Mouse (Mus musculus): ENCODE measurements around the gene 6430571L13Rik. TPM values are rescaled to one million over a fixed set of nuclear protein-coding genes. Genes with fewer than 3 reads are reported as not detected.

Gene 6430571L13Rik
- polyA plus RNA-seq, 1 experiment from 2014 or later, result 1.2 TPM

DNA sequence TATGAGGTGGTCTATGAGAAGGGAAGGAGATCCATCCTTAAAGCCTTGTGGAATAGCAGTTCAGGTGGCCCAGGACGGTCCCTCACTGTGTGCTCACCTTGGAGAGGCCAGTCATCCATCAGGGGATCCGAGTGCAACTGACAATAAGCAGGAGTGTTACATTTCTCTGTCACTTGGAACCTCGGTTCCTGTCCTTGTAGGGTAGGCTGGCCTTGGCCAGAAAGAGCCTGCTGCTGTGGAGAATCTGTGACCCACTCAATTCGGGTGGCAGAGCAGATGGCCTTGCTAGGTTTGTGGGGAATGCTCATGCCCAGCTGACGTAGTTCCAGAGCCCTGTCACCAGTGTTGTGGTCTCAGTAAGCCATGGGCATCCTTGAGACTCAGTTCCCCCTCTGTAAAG is 30.8 kb upstream of the 6430571L13Rik start:
- in situ Hi-C loops (cut with MboI; ENCODE audit: low pct_unique_long_range_greater_than_20kb), result loop anchor here (25.0 kb wide), 2 partner anchors 403 to 1122 kb away; partner anchors contain the start of genes Ppm1m and Sema3f
- CTCF ChIA-PET, result interaction anchor here (3.3 kb wide), 1 partner anchor 10 kb away, joined by 23 read pairs; no protein-coding TSS in a partner anchor
- no peak for TF ChIP-seq CTCF (IDR thresholded peaks at IDR 0.05)
- no peaks in the 10 kb centered on the region for H3K27me3 ChIP-seq
- ATAC-seq, result no peak
- no peak for DNase-seq (ENCODE audit: low read depth, low spot score)
- POLR2A ChIA-PET, result no interaction called here

GRCm38 (mm10) chr9:107312811-107313584 is 27.4 kb upstream of the 6430571L13Rik start:
- ChIA-PET POLR2A (interaction anchor here (0.7 to 2.2 kb wide), 4 partner anchors 10 to 19 kb away, joined by 5 to 7 read pairs (median 6); no protein-coding TSS in a partner anchor), CTCF (interaction anchor here (0.9 to 1.3 kb wide), 3 partner anchors 8 to 59 kb away, joined by 3 read pairs; no protein-coding TSS in a partner anchor)
- ATAC-seq (no peak), DNase-seq (ENCODE audit: low read depth, low spot score) (no peak)
- H3K27me3 ChIP-seq, result no peaks in the 10 kb centered on the region
- no peak for TF ChIP-seq CTCF (IDR thresholded peaks at IDR 0.05)
- in situ Hi-C loops (cut with MboI; ENCODE audit: low pct_unique_long_range_greater_than_20kb), result loop anchor here (25.0 kb wide), 2 partner anchors 399 to 1126 kb away; partner anchors contain the start of genes Ppm1m and Sema3f

GRCm38 (mm10) chr9:107313926-107314325 is 26.5 kb upstream of the 6430571L13Rik start:
- no peaks in the 10 kb centered on the region for H3K27me3 ChIP-seq
- no peak for TF ChIP-seq CTCF (IDR thresholded peaks at IDR 0.05)
- POLR2A ChIA-PET, result no interaction called here
- CTCF ChIA-PET, result no interaction called here
- in situ Hi-C loops (cut with MboI; ENCODE audit: low pct_unique_long_range_greater_than_20kb), result loop anchor here (25.0 kb wide), 2 partner anchors 398 to 1127 kb away; partner anchors contain the start of genes Ppm1m and Sema3f
- no peak for DNase-seq (ENCODE audit: low read depth, low spot score)
- ATAC-seq, result no peak

DNA sequence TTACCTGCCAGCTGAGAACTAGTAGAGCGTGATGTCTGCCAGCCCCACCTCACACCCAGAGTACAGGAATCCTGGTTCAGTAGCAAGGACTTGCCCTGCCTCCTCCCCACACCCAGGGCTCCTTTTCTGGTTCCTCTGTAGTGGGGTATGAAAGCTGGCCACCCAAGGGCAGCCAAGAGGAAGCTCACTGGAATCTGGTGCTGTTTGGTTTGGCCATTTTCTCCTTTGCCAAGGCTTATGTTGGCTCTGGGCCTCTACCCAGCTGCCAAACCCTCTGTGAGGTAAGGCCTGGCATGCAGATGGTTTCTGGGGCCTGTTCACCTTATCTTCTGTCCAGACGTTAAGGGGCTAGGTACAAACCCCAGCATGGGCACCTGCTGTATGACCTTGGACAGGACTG is 24.6 kb upstream of the 6430571L13Rik start:
- in situ Hi-C loops (cut with MboI; ENCODE audit: low pct_unique_long_range_greater_than_20kb), result loop anchor here (25.0 kb wide), 2 partner anchors 397 to 1128 kb away; partner anchors contain the start of genes Ppm1m and Sema3f
- DNase-seq (ENCODE audit: low read depth, low spot score) (no peak), ATAC-seq (no peak)
- POLR2A ChIA-PET, result interaction anchor here (0.9 to 5.3 kb wide), 2 partner anchors 19 to 399 kb away, joined by 3 to 32 read pairs; partner anchors contain the start of gene Cish
- no peak for TF ChIP-seq CTCF (IDR thresholded peaks at IDR 0.05)
- H3K27me3 ChIP-seq, result no peaks in the 10 kb centered on the region
- CTCF ChIA-PET, result interaction anchor here (1.2 to 1.4 kb wide), 3 partner anchors 17 to 21 kb away, joined by 3 read pairs; partner anchors contain the start of gene Cish

- no peak for TF ChIP-seq CTCF (IDR thresholded peaks at IDR 0.05)
- ATAC-seq (no peak), DNase-seq (ENCODE audit: low read depth, low spot score) (no peak)
- POLR2A ChIA-PET, result interaction anchor here (2.6 to 6.5 kb wide), 2 partner anchors 14 to 24 kb away, joined by 9 to 54 read pairs; partner anchors contain the start of gene Cish
- in situ Hi-C loops (cut with MboI; ENCODE audit: low pct_unique_long_range_greater_than_20kb), result loop anchor here (25.0 kb wide), 2 partner anchors 390 to 1135 kb away; partner anchors contain the start of genes Ppm1m and Sema3f
- CTCF ChIA-PET, result interaction anchor here (1.3 to 1.7 kb wide), 2 partner anchors 14 to 17 kb away, joined by 4 to 6 read pairs; no protein-coding TSS in a partner anchor
- no peaks in the 10 kb centered on the region for H3K27me3 ChIP-seq
Observed at GRCm38 (mm10) chr9:107322461-107323050, 17.8 kb upstream of the 6430571L13Rik start.

DNA sequence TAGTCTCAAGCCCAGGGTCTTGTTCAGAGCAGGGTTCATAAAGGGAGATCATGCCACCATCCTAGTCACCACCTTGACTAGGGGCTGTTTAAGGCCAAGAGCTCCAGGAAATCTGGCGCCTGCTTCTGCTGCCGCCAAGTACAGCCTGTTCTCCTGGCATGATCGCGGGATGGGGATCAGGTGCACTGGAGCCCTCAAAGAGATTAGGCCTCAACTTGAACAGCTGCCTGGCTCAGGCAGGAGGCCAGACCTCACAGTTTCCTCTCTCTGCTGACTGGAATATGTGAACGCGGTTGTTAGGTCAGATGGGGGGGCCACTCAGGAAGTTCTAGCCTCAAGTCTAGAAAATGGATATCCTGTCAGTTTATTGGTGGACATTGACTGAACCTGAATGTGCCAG is 16.8 kb upstream of the 6430571L13Rik start:
- no peak for ATAC-seq
- TF ChIP-seq CTCF (IDR thresholded peaks at IDR 0.05), result no peak
- in situ Hi-C loops (cut with MboI; ENCODE audit: low pct_unique_long_range_greater_than_20kb), result loop anchor here (25.0 kb wide), 2 partner anchors 389 to 1136 kb away; partner anchors contain the start of genes Ppm1m and Sema3f
- DNase-seq (ENCODE audit: low read depth, low spot score), result no peak
- POLR2A ChIA-PET, result interaction anchor here (1.7 to 6.5 kb wide), 4 partner anchors 15 to 25 kb away, joined by 7 to 54 read pairs (median 10); partner anchors contain the start of gene Cish
- CTCF ChIA-PET, result interaction anchor here (1.7 to 2.9 kb wide), 3 partner anchors 13 to 27 kb away, joined by 6 to 15 read pairs (median 13); partner anchors contain the start of gene Cish
- no peaks in the 10 kb centered on the region for H3K27me3 ChIP-seq

GRCm38 (mm10) chr9:107324799-107325561 is 15.4 kb upstream of the 6430571L13Rik start:
- TF ChIP-seq CTCF (IDR thresholded peaks at IDR 0.05), result no peak
- POLR2A ChIA-PET, result interaction anchor here (1.6 to 6.5 kb wide), 5 partner anchors 10 to 27 kb away, joined by 6 to 54 read pairs (median 7); partner anchors contain the start of gene Cish
- H3K27me3 ChIP-seq, result no peaks in the 10 kb centered on the region
- DNase-seq (ENCODE audit: low read depth, low spot score), result no peak
- peak; percentile 73 for ATAC-seq
- CTCF ChIA-PET, result interaction anchor here (0.8 to 2.9 kb wide), 5 partner anchors 11 to 28 kb away, joined by 3 to 15 read pairs (median 4); partner anchors contain the start of gene Cish
- in situ Hi-C loops (cut with MboI; ENCODE audit: low pct_unique_long_range_greater_than_20kb), result loop anchor here (25.0 kb wide), 2 partner anchors 387 to 1138 kb away; partner anchors contain the start of genes Ppm1m and Sema3f

DNA sequence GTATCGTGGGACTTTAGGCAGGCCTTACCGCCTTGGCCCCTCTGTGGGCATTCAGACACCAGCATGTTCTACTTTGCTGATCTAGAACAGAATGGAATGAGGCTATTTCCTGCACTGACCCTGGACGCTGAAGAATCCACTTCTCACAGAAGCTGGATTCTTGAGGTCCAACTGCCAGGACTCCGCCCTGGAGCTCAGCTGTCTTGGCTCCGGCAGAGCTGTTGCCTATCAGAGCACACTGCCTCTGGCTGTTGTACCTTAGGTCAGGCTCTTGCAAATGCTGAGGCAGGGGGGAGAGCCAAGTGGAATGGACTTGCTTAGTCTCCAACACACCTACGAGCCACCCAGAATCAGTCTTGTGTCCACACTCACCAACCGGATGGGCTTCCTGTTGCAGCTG is 14.5 kb upstream of the 6430571L13Rik start:
- in situ Hi-C loops (cut with MboI; ENCODE audit: low pct_unique_long_range_greater_than_20kb), result no loop called here
- TF ChIP-seq CTCF (IDR thresholded peaks at IDR 0.05), result no peak
- CTCF ChIA-PET, result interaction anchor here (0.9 to 2.9 kb wide), 6 partner anchors 10 to 29 kb away, joined by 3 to 15 read pairs (median 4); partner anchors contain the start of gene Cish
- DNase-seq (ENCODE audit: low read depth, low spot score), result no peak
- ATAC-seq, result peak; percentile 37
- no peaks in the 10 kb centered on the region for H3K27me3 ChIP-seq
- POLR2A ChIA-PET, result interaction anchor here (0.6 to 6.5 kb wide), 6 partner anchors 9 to 28 kb away, joined by 3 to 54 read pairs (median 6); partner anchors contain the start of gene Cish

All from Patski (cell line).